ENCODE assay signal across 24 mouse cellular contexts in genomic region chr5:135629401-135629800, GRCm38 (mm10). TPM values are rescaled to one million over a fixed set of nuclear protein-coding genes. Genes with fewer than 3 reads are reported as not detected.
DNase-seq lines count a peak whose midpoint lies in the region; TF ChIP-seq lines count a peak whose summit lies in the region.
"Had no signal": no experiment of that assay in that cellular context is flagged by ENCODE, and none has a peak within 500 bp of the region (broad histone marks: within the 10 kb centered on the region; RNA-seq: fewer than 3 reads in every experiment).

No protein-coding gene starts in this region.

- H3K4me1 ChIP-seq in ES-Bruce4 (ENCODE audit: control insufficient read depth, insufficient read depth, low read length) = no peaks in the 10 kb centered on the region

- DNase-seq in R1 (ENCODE audit: low read depth, low spot score) = peak; percentile 82
- DNase-seq in adrenal gland, adult (ENCODE audit: inconsistent age in 2 of 2, low spot score in 1 of 2) = no peak
- DNase-seq in thymus, postnatal 14 days = no peak
- DNase-seq in right cerebral cortex, postnatal 25 days = no peak
- DNase-seq: adrenal gland, adult 2 months; adrenal gland, postnatal 10 days; adrenal gland, postnatal 25 days; cerebellum, adult 11 months; cerebellum, adult 18-20 months; cerebellum, adult 8-10 months; cerebellum, adult 9-11 months; cerebellum, postnatal 14 days; cerebellum, postnatal 36 days; embryo, embryonic 11 days had no signal

- H3K4me3 ChIP-seq in ES-Bruce4 (ENCODE audit: low read depth, low read length) = no peak overlapping the region
- H3K4me3 ChIP-seq: embryonic facial prominence, embryonic 13.5 days; embryonic facial prominence, embryonic 15.5 days; erythroblast, embryonic 14.5 days; forebrain, embryonic 10.5 days; forebrain, embryonic 12.5 days had no signal

- H3K27me3 ChIP-seq in ES-Bruce4 (ENCODE audit: control insufficient read depth, insufficient read depth, low read length, poor library complexity, severe bottlenecking) = no peaks in the 10 kb centered on the region
- H3K27me3 ChIP-seq: embryonic facial prominence, embryonic 13.5 days; embryonic facial prominence, embryonic 15.5 days; forebrain, embryonic 12.5 days; Patski had no signal

- no peak overlapping the region for H3K9ac ChIP-seq in ES-Bruce4 (ENCODE audit: low read depth, poor library complexity, severe bottlenecking)
- H3K9ac ChIP-seq: embryonic facial prominence, embryonic 13.5 days; embryonic facial prominence, embryonic 15.5 days; forebrain, embryonic 12.5 days had no signal

- no peak for TF ChIP-seq EP300 in ES-Bruce4 (IDR thresholded peaks at IDR 0.05; ENCODE audit: insufficient read depth, low read depth, low read length)

- H3K27ac ChIP-seq in ES-Bruce4 (ENCODE audit: insufficient read depth, low read length) = peak overlapping the region; percentile 57
- H3K27ac ChIP-seq: embryonic facial prominence, embryonic 13.5 days; embryonic facial prominence, embryonic 15.5 days; forebrain, embryonic 10.5 days; forebrain, embryonic 12.5 days had no signal

- H3K9me3 ChIP-seq in ES-Bruce4 (replicated peaks; ENCODE audit: control insufficient read depth, insufficient read depth, low read length, poor library complexity, severe bottlenecking) = no peaks in the 10 kb centered on the region
- H3K9me3 ChIP-seq: embryonic facial prominence, embryonic 13.5 days; embryonic facial prominence, embryonic 15.5 days; forebrain, embryonic 10.5 days; forebrain, embryonic 12.5 days; G1E had no signal

- no peak for TF ChIP-seq CTCF in ES-Bruce4 (IDR thresholded peaks at IDR 0.05; ENCODE audit: low read depth, low read length)

- H3K36me3 ChIP-seq in ES-Bruce4 (ENCODE audit: control insufficient read depth, insufficient read depth, low read length, poor library complexity, severe bottlenecking) = no peaks in the 10 kb centered on the region
- H3K36me3 ChIP-seq: embryonic facial prominence, embryonic 13.5 days; embryonic facial prominence, embryonic 15.5 days; forebrain, embryonic 10.5 days; forebrain, embryonic 12.5 days had no signal

- no peak for TF ChIP-seq POLR2A in ES-Bruce4 (IDR thresholded peaks at IDR 0.05; ENCODE audit: insufficient read depth, low read length)

RNA-seq across cellular contexts. Expression of gene Rhbdd2, which starts 3.0 kb away (rescaled TPM):
- polyA plus RNA-seq in ES-Bruce4 (2011; ENCODE audit: insufficient read depth, insufficient read length, low read depth, missing spikeins) = 30.6 and 35.7 TPM in 2 replicates

RNA-seq across cellular contexts. Expression of gene Por, which starts 40.4 kb away (rescaled TPM):
- polyA plus RNA-seq in ES-Bruce4 (2011; ENCODE audit: insufficient read depth, insufficient read length, low read depth, missing spikeins) = 32.3 and 41.4 TPM in 2 replicates

RNA-seq across cellular contexts. Expression of gene Ccl24, which starts 56.6 kb away (rescaled TPM):
- not detected in 2 replicates for polyA plus RNA-seq in ES-Bruce4 (2011; ENCODE audit: insufficient read depth, insufficient read length, low read depth, missing spikeins)
- polyA plus RNA-seq: activated CD4-positive, CD25-positive, alpha-beta regulatory T cell, adult 4 months; C2C12; G1E; Patski had no signal
